Mouse (Mus musculus) embryonic facial prominence, embryonic 14.5 days (tissue): ENCODE measurements around the gene Bloc1s6. TPM values are rescaled to one million over a fixed set of nuclear protein-coding genes. Genes with fewer than 3 reads are reported as not detected.

ENCODE experiments used
- ATAC-seq: fragments of 200-750 bp; cut with Nextera tagmentation; 2 replicates; pipeline ENCODE4 v1.8.0; 2017; ENCODE audit warnings: low read depth, moderate number of reproducible peaks, moderate TSS enrichment
- DNase-seq: peaks from one replicate; pipeline ENCODE4 v3.0.0-alpha.2; 2015; ENCODE audit warnings: low spot score
- H3K27ac ChIP-seq: fragments of 300-500 bp; sonication (generic); replicated peaks from 2 replicates; pipeline ENCODE4 v1.5.1; 2014; ENCODE audit warnings: low read depth, mild to moderate bottlenecking, low read length, moderate library complexity
- H3K27me3 ChIP-seq: fragments of 300-500 bp; sonication (generic); replicated peaks from 2 replicates; pipeline ENCODE4 v1.6.1; 2014; ENCODE audit warnings: low read length; ENCODE audit not compliant: control insufficient read depth, insufficient read depth
- H3K36me3 ChIP-seq: fragments of 300-500 bp; sonication (generic); 2 replicates; pipeline ENCODE4 v1.6.1; 2014; ENCODE audit warnings: low read length, mixed read lengths; ENCODE audit not compliant: control insufficient read depth, insufficient read depth
- H3K4me1 ChIP-seq: fragments of 300-500 bp; sonication (generic); 2 replicates; pipeline ENCODE4 v1.6.1; 2014; ENCODE audit warnings: antibody characterized with exemption, low read length; ENCODE audit not compliant: control insufficient read depth, insufficient read depth
- H3K4me2 ChIP-seq: fragments of 300-500 bp; sonication (generic); 2 replicates; pipeline ENCODE4 v1.6.1; 2014; ENCODE audit warnings: low read depth, mild to moderate bottlenecking, low read length, moderate library complexity, mixed read lengths
- H3K4me3 ChIP-seq: fragments of 300-500 bp; sonication (generic); 2 replicates; pipeline ENCODE4 v1.5.1; 2014; ENCODE audit warnings: low read depth, mild to moderate bottlenecking, low read length
- H3K9ac ChIP-seq: fragments of 300-500 bp; sonication (generic); 2 replicates; pipeline ENCODE4 v1.6.1; 2014; ENCODE audit warnings: low read depth, mild to moderate bottlenecking, low read length, moderate library complexity, mixed read lengths
- H3K9me3 ChIP-seq: fragments of 300-500 bp; sonication (generic); 2 replicates; pipeline ENCODE4 v1.6.1; 2016; ENCODE audit warnings: low read length; ENCODE audit not compliant: control insufficient read depth
- WGBS: fragments of 180-500 bp; shearing (Covaris S2); extraction: QIAGEN DNeasy Blood & Tissue Kit; methylation state at CpG from one replicate; pipeline ENCODE4 v1.1.7; 2014; 5-methylcytosine and 5-hydroxymethylcytosine counted together
- polyA plus RNA-seq: library from polyadenylated mRNA; unstranded; fragments of >200 nt; fragmentation: Nextera tagmentation; extraction: Ambion mirVana; gene quantifications from 2 replicates; pipeline ENCODE4 v1.2.1, GENCODE M21; 2014

Gene Bloc1s6
- polyA plus RNA-seq, 1 experiment from 2014 or later: 41.5 TPM

DNA sequence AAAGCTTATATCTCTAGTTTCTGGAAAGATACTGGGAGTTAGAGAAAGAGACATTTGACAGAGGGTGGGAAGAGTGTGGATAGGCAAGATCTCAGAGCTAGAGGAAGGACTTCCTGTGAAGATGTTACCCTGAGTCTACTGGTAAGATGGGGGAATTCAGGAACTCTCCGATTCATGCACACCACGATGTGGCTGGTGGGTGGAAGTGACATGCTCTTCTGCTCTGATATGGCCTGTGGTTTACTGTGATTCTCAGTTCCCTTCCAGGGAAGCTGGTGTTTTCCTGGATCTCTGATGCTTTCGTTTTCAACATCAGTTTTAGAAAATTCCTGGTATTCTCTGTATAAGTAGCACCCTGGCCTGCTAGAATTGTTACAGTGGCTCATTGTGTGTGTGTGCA, 26.4 kb upstream of the Bloc1s6 start:
- no peak overlapping the region for H3K27ac ChIP-seq
- no peak overlapping the region for H3K9ac ChIP-seq
- no peak for ATAC-seq
- H3K4me2 ChIP-seq: no peak overlapping the region
- no peaks in the 10 kb centered on the region for H3K4me1 ChIP-seq
- H3K36me3 ChIP-seq: no peaks in the 10 kb centered on the region
- 66% methylated on average over 3 of the region's 3 CpGs for WGBS
- H3K9me3 ChIP-seq: no peaks in the 10 kb centered on the region
- H3K27me3 ChIP-seq: no peaks in the 10 kb centered on the region
- no peak overlapping the region for H3K4me3 ChIP-seq
- no peak for DNase-seq

DNA sequence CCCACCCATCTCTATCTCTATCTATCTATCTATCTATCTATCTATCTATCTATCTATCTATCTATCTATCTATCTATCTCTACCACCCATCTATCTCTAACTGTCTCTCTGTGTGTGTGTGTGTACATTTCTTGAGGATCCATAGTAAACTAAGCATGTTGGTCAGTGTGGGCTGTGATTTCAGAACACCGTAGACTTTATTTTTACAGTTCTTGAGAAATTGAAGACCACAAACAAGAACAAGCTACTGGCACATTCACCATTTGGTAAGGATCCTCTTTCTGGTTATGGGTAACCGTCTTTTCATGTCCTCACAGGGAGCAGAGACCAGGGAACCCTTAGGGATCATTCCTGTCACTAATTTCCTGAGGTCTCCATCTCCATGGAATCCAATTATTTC, 25.5 kb upstream of the Bloc1s6 start:
- H3K27me3 ChIP-seq: no peaks in the 10 kb centered on the region
- no peaks in the 10 kb centered on the region for H3K9me3 ChIP-seq
- H3K36me3 ChIP-seq: no peaks in the 10 kb centered on the region
- H3K4me3 ChIP-seq: no peak overlapping the region
- no peak for DNase-seq
- H3K9ac ChIP-seq: no peak overlapping the region
- no peak overlapping the region for H3K27ac ChIP-seq
- no peak for ATAC-seq
- WGBS: 82% methylated on average over 2 of the region's 2 CpGs
- no peak overlapping the region for H3K4me2 ChIP-seq
- no peaks in the 10 kb centered on the region for H3K4me1 ChIP-seq

DNA sequence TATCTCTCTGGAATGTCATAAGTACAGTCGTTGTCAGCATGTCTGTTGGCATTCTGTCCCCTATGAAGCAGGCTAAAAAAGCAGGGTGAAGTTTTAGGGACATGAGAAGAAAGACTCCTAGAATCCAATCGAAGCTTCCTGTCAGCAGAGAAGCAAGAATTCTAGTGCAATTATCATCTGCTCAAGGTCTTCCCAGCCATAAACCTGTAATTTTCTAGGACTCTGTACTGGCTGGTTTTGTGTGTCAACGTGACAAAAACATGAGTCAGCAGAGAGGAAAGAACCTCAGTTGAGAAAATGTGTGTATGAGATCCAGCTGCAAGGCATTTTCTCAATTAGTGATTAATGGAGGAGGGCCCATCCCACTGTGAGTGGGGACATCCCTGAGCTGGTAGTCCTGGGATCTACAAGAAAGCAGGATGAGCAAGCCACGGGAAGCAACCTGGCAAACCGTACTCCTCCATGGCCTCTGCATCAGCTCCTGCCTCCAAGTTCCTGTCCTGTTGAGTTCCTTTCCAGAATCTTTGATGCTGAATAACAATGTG, 23.1 kb upstream of the Bloc1s6 start:
- no peak for ATAC-seq
- H3K9me3 ChIP-seq: no peaks in the 10 kb centered on the region
- no peaks in the 10 kb centered on the region for H3K36me3 ChIP-seq
- H3K4me3 ChIP-seq: no peak overlapping the region
- no peak overlapping the region for H3K4me2 ChIP-seq
- no peak for DNase-seq
- no peaks in the 10 kb centered on the region for H3K27me3 ChIP-seq
- no peak overlapping the region for H3K9ac ChIP-seq
- WGBS: 61% methylated on average over 5 of the region's 5 CpGs
- no peaks in the 10 kb centered on the region for H3K4me1 ChIP-seq
- H3K27ac ChIP-seq: no peak overlapping the region

DNA sequence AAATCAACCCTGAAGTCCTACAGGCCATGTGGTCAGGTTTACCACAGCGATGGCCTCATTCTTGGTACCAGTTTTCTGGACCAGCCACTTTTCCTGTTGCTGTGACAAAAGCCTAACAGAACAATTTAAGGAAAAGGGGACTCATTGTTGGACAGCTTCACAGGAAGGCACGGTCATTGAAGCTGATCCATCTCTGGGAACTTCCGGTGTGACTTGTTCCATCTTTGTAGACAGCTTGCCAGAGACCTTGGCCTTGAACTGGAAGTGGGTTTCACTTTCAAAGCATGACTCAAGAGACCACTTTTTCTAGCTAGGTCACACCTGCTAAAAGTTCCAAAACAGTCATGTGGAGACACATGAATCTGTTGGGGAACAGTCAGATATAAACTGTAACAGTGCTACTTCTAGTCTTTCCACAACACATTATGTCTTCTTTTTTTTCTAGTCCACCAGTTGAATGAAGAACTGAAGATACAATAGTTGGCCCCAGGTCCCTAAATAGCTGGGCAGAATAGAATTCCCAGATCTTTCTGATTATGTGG, 21.9 kb upstream of the Bloc1s6 start:
- DNase-seq: no peak
- Histone ChIP-seq H3K9me3 (no peaks in the 10 kb centered on the region), H3K9ac (no peak overlapping the region), H3K4me3 (no peak overlapping the region), H3K36me3 (no peaks in the 10 kb centered on the region), H3K4me2 (no peak overlapping the region), H3K4me1 (no peaks in the 10 kb centered on the region), H3K27ac (no peak overlapping the region), H3K27me3 (no peaks in the 10 kb centered on the region)
- no peak for ATAC-seq
- 70% methylated on average over 3 of the region's 3 CpGs for WGBS

DNA sequence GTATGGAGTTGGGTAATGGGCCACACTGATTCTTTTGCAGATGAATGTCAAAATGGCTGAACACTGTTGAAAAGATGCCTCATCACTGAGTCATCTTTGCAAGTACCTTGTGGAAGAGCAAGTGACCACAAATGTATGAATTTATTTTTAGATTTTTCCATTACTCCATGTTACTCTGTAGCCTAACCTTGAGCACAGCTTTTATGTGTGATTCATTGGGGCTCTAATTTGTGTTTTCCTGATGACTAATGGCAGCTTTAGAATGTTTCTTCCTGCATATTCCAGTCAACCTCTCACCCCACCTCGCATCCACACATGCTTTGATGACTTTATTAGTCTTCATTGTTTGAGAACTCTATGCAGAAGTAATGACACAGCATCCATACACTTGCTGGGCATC, 19.1 kb upstream of the Bloc1s6 start:
- 44% methylated on average over 1 of the region's 1 CpGs for WGBS
- DNase-seq: no peak

DNA sequence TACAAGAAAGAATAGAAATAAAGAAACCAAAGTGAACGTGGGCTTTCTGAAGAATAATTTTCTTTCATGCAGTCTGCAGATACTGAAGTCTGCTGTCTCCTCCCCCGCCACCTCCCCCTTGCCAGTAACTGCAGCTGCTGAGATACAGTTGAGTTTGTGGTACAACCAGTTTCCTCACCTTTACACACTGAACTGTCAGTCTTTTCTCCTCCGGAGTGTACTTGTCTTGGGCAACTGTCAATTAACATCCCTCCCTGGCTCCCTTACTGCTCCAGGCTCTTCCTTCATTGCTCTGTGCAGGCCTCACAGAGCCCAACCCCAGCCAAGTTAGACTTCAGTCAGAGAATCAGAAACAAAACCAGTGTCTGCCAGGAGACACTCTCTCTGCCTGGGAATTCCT, 17.7 kb upstream of the Bloc1s6 start:
- no peaks in the 10 kb centered on the region for H3K36me3 ChIP-seq
- ATAC-seq: no peak
- no peaks in the 10 kb centered on the region for H3K27me3 ChIP-seq
- H3K9me3 ChIP-seq: no peaks in the 10 kb centered on the region
- no peak overlapping the region for H3K9ac ChIP-seq
- no peaks in the 10 kb centered on the region for H3K4me1 ChIP-seq
- no peak overlapping the region for H3K27ac ChIP-seq
- no peak overlapping the region for H3K4me2 ChIP-seq
- DNase-seq: peak; percentile 36
- whole genome bisulfite sequencing: 58% methylated on average over 3 of the region's 3 CpGs
- H3K4me3 ChIP-seq: no peak overlapping the region

More for the DNA sequence above, 19.1 kb upstream of the Bloc1s6 start:
- ATAC-seq: no peak
- H3K4me1 ChIP-seq: no peaks in the 10 kb centered on the region
- H3K4me2 ChIP-seq: no peak overlapping the region
- no peaks in the 10 kb centered on the region for H3K27me3 ChIP-seq
- H3K36me3 ChIP-seq: no peaks in the 10 kb centered on the region
- no peaks in the 10 kb centered on the region for H3K9me3 ChIP-seq
- no peak overlapping the region for H3K4me3 ChIP-seq
- no peak overlapping the region for H3K27ac ChIP-seq
- no peak overlapping the region for H3K9ac ChIP-seq

DNA sequence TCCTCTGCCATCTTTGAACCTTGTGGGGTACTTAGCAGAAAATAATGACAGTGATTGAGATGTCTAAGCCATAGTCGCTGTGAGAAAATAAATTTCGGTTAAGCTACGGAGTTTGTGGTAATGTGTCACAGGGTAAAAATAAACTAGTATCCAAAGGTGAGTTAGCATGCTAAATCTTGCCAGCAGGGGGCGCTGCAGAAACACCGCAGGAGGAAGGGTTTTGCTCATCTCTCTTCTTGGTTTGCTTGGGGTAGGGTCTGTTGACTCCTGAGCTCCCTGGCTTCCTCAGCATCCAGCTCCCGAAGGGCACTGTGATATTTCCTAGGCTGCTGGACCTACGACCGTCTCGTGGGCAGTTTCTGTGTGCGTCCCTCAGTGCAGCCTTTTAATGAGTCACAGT, 12.7 kb upstream of the Bloc1s6 start:
- Histone ChIP-seq H3K4me2 (no peak overlapping the region), H3K36me3 (no peaks in the 10 kb centered on the region), H3K27ac (no peak overlapping the region), H3K9me3 (no peaks in the 10 kb centered on the region), H3K4me1 (no peaks in the 10 kb centered on the region), H3K9ac (no peak overlapping the region), H3K4me3 (no peak overlapping the region), H3K27me3 (no peaks in the 10 kb centered on the region)
- ATAC-seq: no peak
- 55% methylated on average over 10 of the region's 10 CpGs for WGBS
- DNase-seq: no peak

DNA sequence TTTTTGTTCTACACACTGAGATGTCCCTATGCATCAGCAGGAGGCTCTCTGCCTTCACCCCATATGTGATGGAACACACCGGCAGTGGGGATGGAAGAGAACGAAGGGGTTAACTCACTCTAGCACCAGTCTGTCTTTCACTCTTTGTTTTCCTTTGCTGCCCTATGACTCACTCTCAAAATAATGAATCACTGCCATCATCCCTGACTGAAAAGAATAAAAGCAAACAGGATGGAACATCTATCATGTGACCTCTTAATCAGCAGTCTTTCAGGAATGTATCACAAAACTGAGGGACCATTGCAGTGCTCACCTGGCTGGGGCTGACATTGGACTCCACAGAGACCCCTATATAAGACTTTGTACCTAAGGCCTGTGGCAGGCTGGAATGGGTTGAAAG, 6.8 kb upstream of the Bloc1s6 start:
- peaks cover 8% of the 10 kb centered on the region for H3K27me3 ChIP-seq
- ATAC-seq: no peak
- 72% methylated on average over 2 of the region's 2 CpGs for WGBS
- H3K9ac ChIP-seq: no peak overlapping the region
- H3K36me3 ChIP-seq: no peaks in the 10 kb centered on the region
- no peak overlapping the region for H3K27ac ChIP-seq
- no peaks in the 10 kb centered on the region for H3K4me1 ChIP-seq
- DNase-seq: no peak
- H3K4me2 ChIP-seq: no peak overlapping the region
- no peak overlapping the region for H3K4me3 ChIP-seq
- H3K9me3 ChIP-seq: no peaks in the 10 kb centered on the region

DNA sequence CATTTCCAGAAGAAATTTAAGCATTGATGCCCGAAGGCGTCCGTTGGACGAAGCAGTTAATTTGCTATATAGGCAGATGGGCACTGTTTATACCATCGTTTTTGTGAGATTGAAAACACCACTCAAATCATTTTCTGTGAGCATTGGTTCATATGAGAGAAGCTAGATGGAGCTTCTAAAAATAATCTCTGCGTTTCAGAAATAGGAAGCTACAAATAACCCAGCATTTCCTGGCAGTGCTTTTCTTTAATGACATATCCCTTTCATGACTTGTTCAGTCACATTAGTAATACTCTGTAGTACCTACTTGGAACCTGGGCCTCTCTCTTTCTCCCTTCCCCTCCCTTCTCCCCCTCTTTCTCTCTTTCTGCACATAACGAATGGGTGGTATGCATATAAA, 720 bp downstream of the Bloc1s6 start:
- 21% methylated on average over 7 of the region's 7 CpGs for WGBS
- peak overlapping the region; percentile 96 for H3K27ac ChIP-seq

More for the DNA sequence above, 720 bp downstream of the Bloc1s6 start:
- peaks cover 7% of the 10 kb centered on the region for H3K4me1 ChIP-seq
- H3K27me3 ChIP-seq: peaks cover 8% of the 10 kb centered on the region
- peak overlapping the region; percentile 94 for H3K9ac ChIP-seq
- ATAC-seq (no peak), DNase-seq (no peak)
- H3K4me3 ChIP-seq: peak overlapping the region; percentile 87
- H3K9me3 ChIP-seq: no peaks in the 10 kb centered on the region
- peaks cover 4% of the 10 kb centered on the region; the same call in 1 of the 2 replicates for H3K36me3 ChIP-seq
- H3K4me2 ChIP-seq: peak overlapping the region; percentile 78
